Mouse (Mus musculus): ENCODE data around the gene Cdc40.

DNA sequence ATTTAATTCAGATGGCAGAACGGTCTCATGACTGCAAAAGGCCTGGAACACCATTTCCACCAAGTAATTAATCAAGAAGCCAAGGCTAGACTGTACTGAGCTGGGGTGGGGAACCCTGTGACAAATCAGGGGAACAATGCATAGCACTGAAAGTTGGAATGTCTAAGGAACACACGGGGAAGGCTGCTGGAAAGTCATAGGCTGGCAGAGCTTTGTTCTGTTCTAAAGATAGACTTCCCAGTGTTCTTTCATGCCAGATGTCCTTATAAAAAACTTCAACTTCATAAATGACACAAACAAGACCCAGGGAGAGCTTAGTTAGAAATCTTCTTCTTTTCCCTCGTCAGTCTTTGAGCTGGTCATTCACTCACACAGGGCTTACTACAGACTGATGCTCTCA is 1.9 kb downstream of the Cdc40 start:
- TF ChIP-seq CTCF (IDR thresholded peaks at IDR 0.05; ENCODE audit: borderline replicate concordance, insufficient read depth, low read depth, low read length) = no peak
- TF ChIP-seq POLR2A (IDR thresholded peaks at IDR 0.05; ENCODE audit: borderline replicate concordance, insufficient read depth, low read length) = no peak

Measured in cerebellum, adult 2 months (tissue).